Mouse (Mus musculus) gastrocnemius, postnatal 36 days (tissue): Measurements from ENCODE around the gene Sec61a2. TPM values are rescaled to one million over a fixed set of nuclear protein-coding genes. Genes with fewer than 3 reads are reported as not detected.

Experiments
- total RNA-seq, 2 experiments: library from RNA; stranded (reverse); gene quantifications; 2 replicates each; pipeline ENCODE4 v1.2.3; 2021

The Sec61a2 gene
- total RNA-seq, 2 experiments from 2014 or later: 29.7 to 31.2 TPM

Other genes with a start within 250 kb of the Sec61a2 start
- gene Camk1d, start 180.9 kb downstream of the Sec61a2 start, total RNA-seq: 1 to 10 TPM in 1 of 2 experiments, under 1 TPM in 1; 0.96 to 2.0 TPM
- gene Nudt5, start 50.4 kb downstream of the Sec61a2 start, total RNA-seq: 1 to 10 TPM; 3.4 to 4.6 TPM
- 10 to 100 TPM; 65.9 to 75.8 TPM for gene Cdc123, start 50.3 kb downstream of the Sec61a2 start, total RNA-seq
- gene Gm13199, start 32.5 kb downstream of the Sec61a2 start, total RNA-seq: not detected
- 1 to 10 TPM; 1.3 to 4.6 TPM for gene Dhtkd1, start 47.4 kb upstream of the Sec61a2 start, total RNA-seq
- gene Upf2, start 56.0 kb upstream of the Sec61a2 start, total RNA-seq: 10 to 100 TPM; 18.1 to 19.7 TPM
- 1 to 10 TPM in 1 of 2 experiments, under 1 TPM in 1; 0.94 to 1.3 TPM for gene Proser2, start 234.8 kb upstream of the Sec61a2 start, total RNA-seq